Mouse (Mus musculus): ENCODE measurements around the gene Hnrnpm.

- no peak for TF ChIP-seq POLR2A (IDR thresholded peaks at IDR 0.05; ENCODE audit: low read depth, low read length)
- no peak for TF ChIP-seq CTCF (conservative IDR thresholded peaks at IDR 0.05; ENCODE audit: insufficient read depth, insufficient read length, low read depth, low read length)
Observed at GRCm38 (mm10) chr17:33686760-33687159, at the start of gene Hnrnpm.
